Mouse (Mus musculus): ENCODE measurements around the gene Ripor2. TPM values are rescaled to one million over a fixed set of nuclear protein-coding genes. Genes with fewer than 3 reads are reported as not detected.
A peak's percentile ranks its signal among the peaks of the same experiment; 100 is the strongest.

The Ripor2 gene
- polyA plus RNA-seq, 2 experiments = 2.1 TPM

DNA sequence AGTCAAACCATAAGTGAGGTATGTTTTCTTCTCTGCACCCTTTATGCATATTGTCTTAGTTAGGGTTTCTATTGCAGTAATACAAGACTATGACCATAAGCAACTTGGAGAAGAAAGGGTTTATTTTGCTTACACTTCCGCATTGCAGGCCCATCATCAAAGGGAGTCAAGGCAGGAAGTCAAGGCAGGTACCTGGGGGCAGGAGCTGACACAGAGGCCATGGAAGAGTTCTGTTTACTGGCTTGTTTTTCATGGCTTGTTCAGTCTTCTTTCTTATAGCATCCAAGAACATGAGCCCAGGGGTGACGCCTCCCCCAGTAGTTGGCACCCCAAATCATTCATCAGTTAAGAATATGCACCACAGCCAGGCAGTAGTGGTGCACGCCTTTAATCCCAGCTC lies 6.6 kb downstream of the Ripor2 start:
- no peaks in the 10 kb centered on the region for H3K36me3 ChIP-seq (replicated peaks; ENCODE audit: control insufficient read depth, insufficient read depth, low read depth)
- TF ChIP-seq CTCF (IDR thresholded peaks at IDR 0.05; ENCODE audit: low read depth) = no peak
- no peak for TF ChIP-seq EP300 (IDR thresholded peaks at IDR 0.05; ENCODE audit: low read depth)
- no peaks in the 10 kb centered on the region for H3K27me3 ChIP-seq (ENCODE audit: control insufficient read depth, insufficient read depth, low read length)
- no peak overlapping the region for H3K9ac ChIP-seq (replicated peaks)
- no peaks in the 10 kb centered on the region for H3K4me1 ChIP-seq (replicated peaks; ENCODE audit: control insufficient read depth in 2 of 2, insufficient read depth in 2 of 2, low read length in 1 of 2)
- WGBS (ENCODE audit: insufficient replicate concordance) = 72% methylated on average over 3 of the region's 3 CpGs
- H3K4me3 ChIP-seq (ENCODE audit: insufficient read depth in 1 of 2, low read depth in 2 of 2, low read length in 2 of 2) = no peak overlapping the region
- H3K27ac ChIP-seq = no peak overlapping the region
- no peak for ATAC-seq (ENCODE audit: insufficient read depth)
- H3K4me2 ChIP-seq (ENCODE audit: low read depth) = no peak overlapping the region
- H3K9me3 ChIP-seq (ENCODE audit: control insufficient read depth, low read length) = no peaks in the 10 kb centered on the region
- no peak for DNase-seq (ENCODE audit: low read depth in 3 of 3, low spot score in 3 of 3)

- Histone ChIP-seq H3K4me2 (ENCODE audit: low read depth) (no peak overlapping the region), H3K27ac (no peak overlapping the region), H3K9ac (replicated peaks) (no peak overlapping the region), H3K9me3 (ENCODE audit: control insufficient read depth, low read length) (no peaks in the 10 kb centered on the region), H3K4me1 (replicated peaks; ENCODE audit: control insufficient read depth in 2 of 2, insufficient read depth in 2 of 2, low read length in 1 of 2) (peaks cover 4 to 8% of the 10 kb centered on the region in 2 experiments; a peak in 2 of 4 replicates), H3K36me3 (replicated peaks; ENCODE audit: control insufficient read depth, insufficient read depth, low read depth) (no peaks in the 10 kb centered on the region), H3K27me3 (ENCODE audit: control insufficient read depth, insufficient read depth, low read length) (no peaks in the 10 kb centered on the region), H3K4me3 (ENCODE audit: insufficient read depth in 1 of 2, low read depth in 2 of 2, low read length in 2 of 2) (no peak overlapping the region)
- WGBS (ENCODE audit: insufficient replicate concordance) = 74% methylated on average over 6 of the region's 6 CpGs
- TF ChIP-seq CTCF (IDR thresholded peaks at IDR 0.05; ENCODE audit: low read depth) (no peak), EP300 (IDR thresholded peaks at IDR 0.05; ENCODE audit: low read depth) (no peak)
- DNase-seq (ENCODE audit: low read depth in 3 of 3, low spot score in 3 of 3) (no peak), ATAC-seq (ENCODE audit: insufficient read depth) (no peak)
Measured at GRCm38 (mm10) chr13:24591737-24592136, 9.7 kb downstream of the Ripor2 start.

DNA sequence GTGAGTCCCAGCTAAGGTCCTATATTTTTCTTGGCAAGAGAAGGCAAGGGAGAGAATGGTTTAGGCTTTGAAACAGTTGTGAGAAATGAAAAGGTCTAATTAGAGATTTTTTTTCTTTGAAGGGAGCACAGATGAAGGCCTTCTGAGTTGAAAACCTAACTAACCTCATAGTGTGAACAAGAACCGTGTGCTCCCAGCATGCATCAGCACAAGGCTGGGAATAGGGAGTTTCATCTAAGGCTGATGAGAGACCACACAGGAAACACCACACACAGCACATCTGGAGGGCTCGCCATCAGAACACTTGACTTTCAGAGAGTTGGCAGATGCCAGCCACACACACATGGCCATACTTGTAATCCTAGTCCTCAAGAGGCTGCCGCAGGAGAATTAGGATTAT lies 12.3 kb downstream of the Ripor2 start:
- H3K9ac ChIP-seq (replicated peaks) = no peak overlapping the region
- no peaks in the 10 kb centered on the region for H3K9me3 ChIP-seq (ENCODE audit: control insufficient read depth, low read length)
- H3K4me3 ChIP-seq (ENCODE audit: insufficient read depth in 1 of 2, low read depth in 2 of 2, low read length in 2 of 2) = no peak overlapping the region
- H3K36me3 ChIP-seq (replicated peaks; ENCODE audit: control insufficient read depth, insufficient read depth, low read depth) = no peaks in the 10 kb centered on the region
- TF ChIP-seq EP300 (IDR thresholded peaks at IDR 0.05; ENCODE audit: low read depth) = no peak
- TF ChIP-seq CTCF (IDR thresholded peaks at IDR 0.05; ENCODE audit: low read depth) = no peak
- ATAC-seq (ENCODE audit: insufficient read depth) (no peak), DNase-seq (ENCODE audit: low read depth in 3 of 3, low spot score in 3 of 3) (no peak)
- H3K4me2 ChIP-seq (ENCODE audit: low read depth) = no peak overlapping the region
- H3K27ac ChIP-seq = no peak overlapping the region
- H3K27me3 ChIP-seq (ENCODE audit: control insufficient read depth, insufficient read depth, low read length) = no peaks in the 10 kb centered on the region
- H3K4me1 ChIP-seq (replicated peaks; ENCODE audit: control insufficient read depth in 2 of 2, insufficient read depth in 2 of 2, low read length in 1 of 2) = peaks cover 4 to 8% of the 10 kb centered on the region in 2 experiments; a peak in 2 of 4 replicates
- 74% methylated on average over 3 of the region's 3 CpGs for WGBS (ENCODE audit: insufficient replicate concordance)

- no peak overlapping the region for H3K9ac ChIP-seq (replicated peaks)
- ATAC-seq (ENCODE audit: insufficient read depth) (0 out of 2 replicates have a peak, but pooled peaks have one; percentile 19), DNase-seq (ENCODE audit: low read depth in 3 of 3, low spot score in 3 of 3) (peak in 2 of 3 experiments; percentile 22 to 37)
- H3K4me2 ChIP-seq (ENCODE audit: low read depth) = no peak overlapping the region
- H3K4me1 ChIP-seq (replicated peaks; ENCODE audit: control insufficient read depth in 2 of 2, insufficient read depth in 2 of 2, low read length in 1 of 2) = peaks cover 7 to 31% of the 10 kb centered on the region in 2 experiments; a peak in 3 of 4 replicates
- TF ChIP-seq EP300 (IDR thresholded peaks at IDR 0.05; ENCODE audit: low read depth) (no peak), CTCF (IDR thresholded peaks at IDR 0.05; ENCODE audit: low read depth) (no peak)
- no peaks in the 10 kb centered on the region for H3K36me3 ChIP-seq (replicated peaks; ENCODE audit: control insufficient read depth, insufficient read depth, low read depth)
- no peak overlapping the region for H3K4me3 ChIP-seq (ENCODE audit: insufficient read depth in 1 of 2, low read depth in 2 of 2, low read length in 2 of 2)
- no peaks in the 10 kb centered on the region for H3K27me3 ChIP-seq (ENCODE audit: control insufficient read depth, insufficient read depth, low read length)
- WGBS (ENCODE audit: insufficient replicate concordance) = 26% methylated on average over 11 of the region's 11 CpGs
- no peak overlapping the region for H3K27ac ChIP-seq
- no peaks in the 10 kb centered on the region for H3K9me3 ChIP-seq (ENCODE audit: control insufficient read depth, low read length)
Measured at GRCm38 (mm10) chr13:24599631-24600041, 17.6 kb downstream of the Ripor2 start.

DNA sequence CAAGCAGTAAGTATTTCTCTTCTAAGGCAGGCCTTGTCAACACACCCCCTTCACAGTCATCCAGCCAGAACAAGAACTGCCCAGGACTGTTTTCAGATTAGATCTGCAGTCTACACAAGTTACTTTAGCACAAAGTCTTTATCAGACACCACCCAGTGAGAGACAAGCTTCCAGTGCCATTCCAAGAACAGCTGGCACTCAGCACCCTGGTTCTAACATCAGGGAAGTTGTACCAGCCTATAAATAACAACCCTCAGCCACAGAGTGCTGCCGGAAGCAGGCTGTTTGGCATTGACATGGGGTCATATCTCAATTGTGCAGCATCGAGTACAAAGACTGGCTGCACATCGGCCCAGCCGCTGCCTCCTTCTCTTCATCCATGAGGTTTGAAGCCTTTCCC lies 21.0 kb downstream of the Ripor2 start:
- DNase-seq (ENCODE audit: low read depth in 3 of 3, low spot score in 3 of 3) (peak; percentile 23 to 35 (median 31)), ATAC-seq (ENCODE audit: insufficient read depth) (peak; percentile 68)
- H3K9me3 ChIP-seq (ENCODE audit: control insufficient read depth, low read length) = no peaks in the 10 kb centered on the region
- peaks cover 3 to 27% of the 10 kb centered on the region in 2 experiments; a peak in 3 of 4 replicates for H3K4me1 ChIP-seq (replicated peaks; ENCODE audit: control insufficient read depth in 2 of 2, insufficient read depth in 2 of 2, low read length in 1 of 2)
- no peak for TF ChIP-seq CTCF (IDR thresholded peaks at IDR 0.05; ENCODE audit: low read depth)
- 0 out of 2 replicates have a peak, but pooled peaks have one; percentile 42 for TF ChIP-seq EP300 (IDR thresholded peaks at IDR 0.05; ENCODE audit: low read depth)
- H3K4me2 ChIP-seq (ENCODE audit: low read depth) = peak overlapping the region; percentile 17; the same call in 1 of the 2 replicates
- H3K27ac ChIP-seq = no peak overlapping the region
- H3K9ac ChIP-seq (replicated peaks) = no peak overlapping the region
- no peak overlapping the region for H3K4me3 ChIP-seq (ENCODE audit: insufficient read depth in 1 of 2, low read depth in 2 of 2, low read length in 2 of 2)
- whole genome bisulfite sequencing (ENCODE audit: insufficient replicate concordance) = 3% methylated on average over 4 of the region's 4 CpGs
- no peaks in the 10 kb centered on the region for H3K36me3 ChIP-seq (replicated peaks; ENCODE audit: control insufficient read depth, insufficient read depth, low read depth)
- no peaks in the 10 kb centered on the region for H3K27me3 ChIP-seq (ENCODE audit: control insufficient read depth, insufficient read depth, low read length)
